Mouse (Mus musculus): Measurements from ENCODE around the gene Adrm1.

The Adrm1 gene

GRCm38 (mm10) chr2:180184752-180185109 is 13.4 kb downstream of the Adrm1 start:
- DNase-seq = peak in 1 of 2 experiments; percentile 26

DNA sequence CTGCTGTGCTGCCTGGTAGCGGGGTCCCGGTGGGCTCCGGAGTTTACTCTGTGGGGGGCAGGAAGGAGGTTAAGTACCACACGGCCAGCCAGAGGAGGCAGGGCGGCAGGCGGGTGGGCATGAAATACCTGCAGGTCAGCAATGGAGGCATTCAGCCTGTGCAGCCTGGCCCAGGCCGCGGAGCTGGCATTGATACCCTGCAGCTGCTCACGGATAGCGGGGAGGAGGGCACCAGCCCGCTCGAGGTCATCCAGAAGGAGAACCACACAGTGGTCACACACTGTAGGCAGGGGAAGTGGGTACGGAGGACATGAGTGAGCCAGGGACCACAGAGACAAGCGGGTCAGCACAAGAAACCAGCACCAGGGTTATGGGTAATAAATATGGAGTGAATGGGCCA is 14.4 kb downstream of the Adrm1 start:
- no peak for DNase-seq

DNA sequence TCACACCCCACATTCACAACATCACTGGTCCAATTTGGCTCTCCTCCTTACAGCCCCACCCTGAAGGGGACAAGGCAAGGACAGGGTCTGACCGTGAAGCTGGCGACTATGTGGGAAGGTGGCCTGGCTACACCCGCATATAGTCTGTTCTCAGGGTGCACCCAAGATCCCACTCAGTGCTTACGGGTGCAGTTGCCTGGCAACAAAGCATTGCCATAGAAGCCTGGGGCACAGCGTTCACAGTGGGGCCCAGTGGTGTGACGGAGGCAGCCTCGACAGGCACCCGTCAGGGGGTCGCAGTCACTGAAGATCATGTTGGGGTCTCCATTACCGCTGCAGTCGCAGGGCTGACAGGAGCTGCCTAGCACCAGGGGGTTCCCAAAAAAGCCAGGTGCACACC is 16.1 kb downstream of the Adrm1 start:
- DNase-seq = no peak

GRCm38 (mm10) chr2:180196610-180197322 is 25.5 kb downstream of the Adrm1 start:
- no peak for DNase-seq

DNA sequence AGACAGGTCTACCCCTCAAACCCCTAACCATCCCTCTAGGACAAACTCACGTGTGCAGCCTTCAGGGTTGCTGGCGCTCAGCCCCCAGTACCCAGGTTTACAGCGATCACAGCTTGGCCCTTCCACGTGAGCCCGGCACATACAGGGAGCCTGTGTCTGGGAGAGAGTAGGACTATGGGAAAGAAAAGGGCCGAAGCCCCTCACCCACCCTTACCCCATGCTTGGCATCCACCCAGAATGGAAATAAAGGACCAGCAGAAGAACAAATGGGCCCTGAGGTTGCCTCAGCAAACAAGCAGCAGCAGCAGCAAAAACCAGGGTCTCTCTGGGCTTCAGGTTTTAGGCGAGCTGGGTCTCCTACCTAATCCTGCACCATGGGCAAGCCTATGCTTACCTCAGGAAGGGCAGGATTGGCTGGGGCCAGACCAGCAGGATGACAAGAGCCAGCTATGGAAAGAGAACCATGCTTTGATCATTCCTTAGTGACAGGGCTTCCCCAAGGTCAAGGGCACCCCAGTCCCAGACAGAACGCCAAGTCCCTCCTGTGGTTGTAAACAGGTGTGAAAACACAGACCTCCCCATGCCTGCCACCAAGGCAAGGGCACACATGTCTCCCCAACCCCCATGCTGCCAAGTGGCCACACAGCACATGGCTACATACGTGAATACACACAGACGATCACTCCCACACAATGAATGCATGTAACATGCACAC is 26.2 kb downstream of the Adrm1 start:
- no peak for DNase-seq

DNA sequence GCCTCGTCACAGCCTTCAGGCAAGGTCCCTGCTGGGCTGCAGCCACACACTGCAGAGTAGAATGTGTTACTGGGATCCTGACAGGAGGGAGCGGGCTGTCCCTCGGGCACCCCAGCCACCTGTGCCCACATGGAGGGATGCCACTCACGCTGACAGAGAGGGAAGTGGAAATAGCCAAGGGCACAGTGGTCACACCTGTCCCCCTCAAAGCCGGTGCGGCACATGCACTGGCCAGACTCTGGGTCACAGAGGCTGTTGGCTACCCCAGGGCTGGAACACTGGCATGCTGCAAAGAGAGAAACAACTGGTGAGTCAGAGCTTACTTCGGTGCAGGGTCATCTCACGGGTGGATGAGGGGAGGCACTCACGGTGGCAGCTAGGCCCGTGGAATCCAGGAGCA is 27.5 kb downstream of the Adrm1 start:
- no peak for DNase-seq

DNA sequence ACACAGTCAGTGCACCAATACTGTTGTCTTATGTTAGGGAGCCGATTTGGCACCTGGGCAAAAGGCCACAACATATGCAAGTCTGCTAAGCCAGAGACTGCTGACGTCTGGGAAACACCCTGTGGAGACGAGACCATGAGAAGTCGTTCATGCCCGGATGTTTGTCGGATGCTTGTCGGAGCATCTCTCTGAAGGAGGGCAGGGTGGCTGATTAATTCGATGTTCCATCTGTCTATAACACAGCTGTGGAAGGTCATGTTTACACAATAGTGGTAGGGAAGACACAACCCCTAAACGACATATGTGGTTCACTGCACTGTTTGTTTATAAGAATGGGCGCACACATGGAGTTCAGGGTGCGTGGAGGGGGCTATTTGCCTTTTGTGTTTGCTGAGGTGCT is 29.4 kb downstream of the Adrm1 start:
- DNase-seq = peak in 1 of 2 experiments; percentile 18

GRCm38 (mm10) chr2:180201303-180201702 is 30.0 kb downstream of the Adrm1 start:
- DNase-seq = no peak

DNA sequence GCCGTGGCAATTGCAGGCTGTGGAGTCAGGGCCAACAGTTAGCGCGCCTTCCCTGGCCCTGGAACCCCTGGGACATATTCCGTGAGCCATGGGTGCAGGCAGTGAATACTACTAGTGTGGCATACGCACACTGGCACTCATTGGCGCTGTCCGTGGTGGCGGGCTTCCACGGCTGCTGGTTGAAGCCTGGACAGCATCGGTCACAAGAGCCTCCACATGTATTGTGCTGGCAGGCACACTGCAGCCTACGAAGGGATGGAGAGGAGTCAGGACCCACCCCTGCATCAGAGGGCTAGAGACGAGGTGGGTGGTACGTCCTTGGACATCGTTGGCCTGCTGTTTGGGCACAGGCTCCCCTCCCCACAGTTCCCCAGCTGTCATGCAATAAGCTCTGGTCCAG is 31.0 kb downstream of the Adrm1 start:
- peak in 1 of 2 experiments; percentile 22 for DNase-seq

DNA sequence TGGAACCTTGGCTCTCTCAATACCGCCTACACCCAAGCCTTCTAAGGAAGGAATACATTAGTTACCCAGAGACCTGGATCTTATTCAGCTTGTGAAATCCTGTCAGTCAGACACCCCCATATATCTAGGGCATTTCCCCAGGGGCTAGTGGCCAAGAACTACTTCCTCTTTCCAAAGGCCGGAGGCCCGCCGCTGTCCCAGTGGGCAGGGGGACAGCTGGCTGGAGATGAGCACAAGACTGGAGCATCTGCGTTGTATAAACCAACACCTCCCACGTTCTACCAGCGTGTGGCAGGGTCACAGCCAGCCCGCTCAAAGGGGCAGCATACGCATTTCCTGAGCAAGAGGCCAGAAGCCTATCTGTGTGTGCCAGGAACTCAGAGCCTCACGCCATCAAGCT is 31.5 kb downstream of the Adrm1 start:
- DNase-seq = peak in 1 of 2 experiments; percentile 18

DNA sequence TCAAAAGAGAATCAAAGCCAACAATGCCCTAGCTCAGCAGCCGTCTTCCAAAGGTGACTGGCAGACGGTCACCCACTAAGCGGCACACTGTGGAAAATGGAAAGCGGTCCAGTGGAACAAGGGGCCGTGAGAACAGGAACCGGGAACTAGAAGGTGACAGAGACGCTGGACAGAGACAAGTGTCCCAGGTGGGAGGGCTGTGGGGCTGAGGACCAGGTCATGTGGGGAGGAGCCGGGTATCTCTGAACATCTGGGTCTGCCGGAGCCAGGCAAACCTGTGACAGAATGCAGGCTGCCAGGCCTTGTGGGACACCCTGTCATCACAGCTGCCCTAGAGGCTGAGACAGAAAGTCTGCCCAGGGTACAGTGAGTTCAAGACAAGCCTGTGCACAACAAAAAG is 33.2 kb downstream of the Adrm1 start:
- no peak for DNase-seq

DNA sequence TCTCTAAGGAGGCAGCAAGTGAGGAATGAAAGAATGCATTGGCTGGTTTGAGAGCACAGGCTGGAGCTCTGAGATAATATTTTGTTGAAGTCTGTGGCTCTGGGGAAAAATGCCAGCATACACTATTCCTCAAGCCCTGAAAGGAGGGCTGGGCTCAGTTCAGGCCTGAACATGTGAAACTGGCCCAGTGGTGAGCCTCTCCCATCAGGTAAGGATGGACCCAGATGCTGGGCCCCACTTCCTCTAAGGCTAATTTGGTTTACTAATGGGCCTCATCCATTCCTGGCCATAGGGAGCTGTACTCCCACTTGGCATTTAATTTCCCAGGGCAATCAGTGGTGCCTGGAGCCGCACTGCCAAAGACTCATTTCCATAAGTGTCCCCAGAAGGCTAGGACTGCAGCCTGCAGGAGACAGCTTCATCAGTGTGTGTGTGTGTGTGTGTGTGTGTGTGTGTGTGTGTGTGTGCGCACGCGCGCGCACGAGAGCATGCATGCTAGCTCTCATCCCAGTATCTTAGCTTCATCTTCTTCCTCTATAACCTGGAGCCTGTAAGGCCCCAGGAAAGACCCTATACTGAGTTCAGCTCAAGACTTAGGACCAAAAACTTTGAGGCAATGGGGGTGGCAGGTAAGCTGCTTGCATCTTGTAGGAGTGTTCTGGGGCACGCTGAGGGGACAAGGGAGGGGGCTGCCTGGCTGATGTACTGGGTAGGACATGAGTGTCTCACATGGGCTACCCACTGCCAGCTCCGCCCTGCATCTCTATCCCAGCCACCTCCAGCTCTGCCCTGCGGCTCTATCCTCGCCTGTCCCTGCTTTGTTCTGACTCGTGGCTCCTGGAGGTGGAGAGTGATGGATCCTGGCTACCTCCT is 34.0 kb downstream of the Adrm1 start:
- DNase-seq = no peak

DNA sequence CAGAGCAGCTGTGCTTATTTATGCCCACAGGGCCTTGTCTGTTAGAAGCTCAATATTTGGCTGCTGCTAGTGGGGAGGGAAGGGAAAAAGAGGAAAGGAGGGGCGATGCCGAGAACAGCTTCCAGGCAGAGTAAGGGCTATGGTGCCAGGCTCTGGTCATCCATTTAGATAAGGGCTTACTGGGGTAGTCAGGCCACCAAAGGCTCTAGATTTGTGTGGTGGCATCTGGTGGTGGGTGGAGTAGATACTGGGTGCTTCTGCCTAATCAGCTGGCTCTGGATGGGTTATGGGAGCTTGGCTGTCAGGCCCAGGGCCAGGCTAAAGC is 34.6 kb downstream of the Adrm1 start:
- DNase-seq = no peak

DNA sequence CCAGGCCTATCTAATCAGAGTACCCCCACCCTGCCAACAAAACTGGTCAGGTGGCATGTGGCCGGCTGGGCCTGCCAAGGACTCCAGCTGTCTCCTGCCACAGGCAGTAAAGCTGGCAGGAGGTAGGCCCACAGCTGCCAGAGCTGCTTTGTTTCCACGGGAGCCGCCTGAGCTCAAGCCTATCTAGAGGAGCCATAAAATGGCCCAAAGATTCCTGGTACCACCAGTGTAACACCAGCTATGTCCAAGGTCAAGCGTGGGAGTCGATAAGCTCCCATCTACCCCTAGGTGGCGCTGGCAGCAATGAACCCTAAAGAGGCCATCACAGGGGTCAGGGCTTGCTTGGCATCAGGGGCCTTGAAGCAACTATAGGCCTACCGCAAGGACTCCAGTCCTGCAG is 36.6 kb downstream of the Adrm1 start:
- peak in 1 of 2 experiments; percentile 38 for DNase-seq

DNA sequence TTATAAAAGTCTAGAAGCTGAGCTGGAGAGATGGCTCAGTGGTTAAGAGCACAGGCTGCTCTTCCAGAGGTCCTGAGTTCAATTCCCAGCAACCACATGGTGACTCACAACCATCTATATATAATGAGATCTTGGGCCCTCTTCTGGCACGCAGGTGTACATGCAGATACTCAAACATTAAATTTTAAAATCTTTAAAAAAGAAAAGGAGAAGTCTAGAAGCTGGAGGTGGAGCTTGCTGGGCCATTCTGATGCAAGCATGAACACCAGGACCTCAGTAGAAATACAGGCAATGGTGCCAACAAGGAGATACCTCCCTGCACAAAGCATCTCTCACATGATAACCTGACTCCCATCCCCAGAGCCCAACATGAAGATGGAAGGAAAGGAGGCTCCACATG is 37.7 kb downstream of the Adrm1 start:
- DNase-seq = no peak

DNA sequence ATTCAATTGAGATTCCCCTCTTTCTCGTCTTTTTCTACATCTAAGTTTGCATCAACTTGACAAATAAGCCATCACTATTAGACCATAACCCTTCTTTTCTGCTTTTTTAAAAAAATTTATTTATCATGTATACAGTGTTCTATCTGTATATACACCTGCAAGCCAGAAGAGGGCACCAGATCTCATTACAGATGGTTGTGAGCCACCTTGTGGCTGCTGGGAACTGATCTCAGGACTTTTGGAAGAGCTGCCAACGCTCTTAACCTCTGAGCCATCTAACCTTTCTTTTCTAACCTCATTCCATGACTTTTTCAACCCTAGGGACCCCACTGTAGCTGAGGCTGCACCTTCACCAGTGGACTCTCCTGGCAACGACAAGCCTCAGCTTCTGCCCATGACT is 41.0 kb downstream of the Adrm1 start:
- no peak for DNase-seq

DNA sequence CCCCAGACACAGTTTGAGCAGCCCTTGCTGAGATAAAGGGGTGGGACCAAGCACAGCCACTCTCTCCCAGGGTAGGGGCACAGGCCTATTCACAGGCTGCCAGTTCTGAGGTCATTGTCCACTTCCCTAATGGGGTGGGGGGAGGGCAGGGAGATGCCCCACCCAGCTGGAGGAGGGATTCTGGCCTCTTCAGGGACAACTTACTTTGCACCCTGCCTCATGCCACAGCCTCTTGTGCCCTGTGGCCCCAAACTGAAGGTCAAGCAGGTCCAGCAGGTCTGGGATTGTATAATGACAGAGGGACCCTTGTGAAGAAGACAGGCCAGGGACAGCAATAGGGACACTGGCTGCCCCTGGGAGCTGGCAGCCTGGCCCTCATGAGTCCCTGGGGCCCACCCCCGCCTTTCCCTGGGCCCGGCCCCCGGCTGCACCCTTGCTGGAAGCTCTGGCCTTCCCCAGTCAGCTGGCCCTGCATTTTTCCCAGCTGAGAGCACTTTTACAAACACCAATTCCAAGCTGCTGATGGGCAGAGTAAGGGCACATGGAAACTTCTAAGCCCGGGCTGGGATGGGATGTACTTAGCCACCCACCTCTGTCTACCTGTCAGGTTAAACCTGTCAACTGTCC is 43.2 kb downstream of the Adrm1 start:
- DNase-seq = no peak

DNA sequence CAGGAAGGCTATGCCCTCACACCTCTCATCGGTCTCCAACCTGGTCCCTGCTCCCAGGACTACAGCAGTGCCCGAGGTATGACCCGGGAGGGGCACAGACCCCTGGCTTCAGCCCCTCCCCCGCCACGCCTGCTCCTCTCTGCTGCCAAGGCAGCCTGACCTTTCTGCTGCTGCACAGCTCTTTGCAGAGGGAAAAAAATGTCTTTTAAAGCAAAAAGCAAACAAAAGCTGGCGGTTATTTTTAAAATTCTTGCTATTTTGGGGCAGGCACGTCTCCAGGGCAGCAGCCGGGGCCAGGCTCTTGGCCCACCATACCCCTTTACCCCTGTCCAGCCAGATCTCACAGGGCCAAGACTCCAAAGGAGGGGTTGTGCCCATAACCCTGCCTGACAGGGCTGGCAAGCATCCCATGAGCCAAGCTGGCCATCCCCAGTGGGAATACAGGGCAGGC is 43.8 kb downstream of the Adrm1 start:
- peak in 1 of 2 experiments; percentile 37 for DNase-seq

DNA sequence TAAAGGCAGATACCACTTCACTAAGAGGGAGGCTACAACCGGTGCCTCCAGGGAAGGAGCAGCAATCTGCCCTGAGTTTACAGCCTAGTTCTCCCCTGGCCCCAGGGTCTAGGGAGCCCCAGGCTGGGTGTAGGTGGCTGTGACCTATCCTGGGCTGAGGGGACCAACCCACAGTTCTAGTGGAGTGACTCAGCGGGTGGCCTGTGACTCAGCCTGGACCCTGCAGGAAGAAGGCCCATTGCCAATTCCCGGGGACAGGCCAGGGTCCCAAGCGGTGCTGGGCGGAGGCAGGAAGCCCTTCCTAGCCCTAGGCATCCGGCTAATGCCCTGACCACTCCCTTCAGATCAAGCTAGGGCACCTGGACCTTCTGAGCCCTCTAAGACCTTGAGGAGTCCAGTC is 44.7 kb downstream of the Adrm1 start:
- DNase-seq = peak in 1 of 2 experiments; percentile 34

- no peak for DNase-seq
These were observed 45.6 kb downstream of the Adrm1 start for GRCm38 (mm10) chr2:180216921-180217320.

DNA sequence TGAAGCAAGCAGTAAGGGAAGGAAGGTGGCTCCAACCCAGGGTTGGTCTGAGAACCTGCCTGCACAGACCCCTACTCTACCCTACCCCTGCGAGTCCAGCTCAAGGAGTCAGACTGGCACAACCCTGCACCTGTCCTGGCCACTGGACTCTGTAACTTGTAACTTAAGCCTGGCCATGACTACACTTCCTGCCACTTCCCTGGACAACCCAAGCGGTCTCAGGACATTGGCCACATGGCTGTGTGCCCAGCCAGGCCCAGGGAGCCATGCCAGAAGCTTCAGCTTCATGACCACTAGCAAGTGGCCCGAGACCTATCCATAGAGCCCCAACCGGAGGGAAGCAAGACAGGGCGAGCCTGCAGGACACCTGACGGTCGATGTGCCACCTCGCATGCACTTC is 46.3 kb downstream of the Adrm1 start:
- DNase-seq = peak; percentile 67 to 81

- DNase-seq = no peak
These were observed 47.0 kb downstream of the Adrm1 start for GRCm38 (mm10) chr2:180218241-180218640.

GRCm38 (mm10) chr2:180218677-180219076 is 47.4 kb downstream of the Adrm1 start:
- no peak for DNase-seq

Measured in cerebellum, postnatal 25 days (tissue).